Mouse (Mus musculus) liver, embryonic 18 days (tissue): Measurements from ENCODE around the gene Abca9. TPM values are rescaled to one million over a fixed set of nuclear protein-coding genes. Genes with fewer than 3 reads are reported as not detected.

Experiments used
- polyA plus RNA-seq: library from polyadenylated mRNA; depleted of rRNA; stranded (reverse); fragments of >200 nt; gene quantifications from 2 replicates; pipeline ENCODE4 v1.2.3, GENCODE M21; 2012; rRNA removed

The Abca9 gene
- 1.2 and 1.4 TPM in 2 replicates for polyA plus RNA-seq

DNA sequence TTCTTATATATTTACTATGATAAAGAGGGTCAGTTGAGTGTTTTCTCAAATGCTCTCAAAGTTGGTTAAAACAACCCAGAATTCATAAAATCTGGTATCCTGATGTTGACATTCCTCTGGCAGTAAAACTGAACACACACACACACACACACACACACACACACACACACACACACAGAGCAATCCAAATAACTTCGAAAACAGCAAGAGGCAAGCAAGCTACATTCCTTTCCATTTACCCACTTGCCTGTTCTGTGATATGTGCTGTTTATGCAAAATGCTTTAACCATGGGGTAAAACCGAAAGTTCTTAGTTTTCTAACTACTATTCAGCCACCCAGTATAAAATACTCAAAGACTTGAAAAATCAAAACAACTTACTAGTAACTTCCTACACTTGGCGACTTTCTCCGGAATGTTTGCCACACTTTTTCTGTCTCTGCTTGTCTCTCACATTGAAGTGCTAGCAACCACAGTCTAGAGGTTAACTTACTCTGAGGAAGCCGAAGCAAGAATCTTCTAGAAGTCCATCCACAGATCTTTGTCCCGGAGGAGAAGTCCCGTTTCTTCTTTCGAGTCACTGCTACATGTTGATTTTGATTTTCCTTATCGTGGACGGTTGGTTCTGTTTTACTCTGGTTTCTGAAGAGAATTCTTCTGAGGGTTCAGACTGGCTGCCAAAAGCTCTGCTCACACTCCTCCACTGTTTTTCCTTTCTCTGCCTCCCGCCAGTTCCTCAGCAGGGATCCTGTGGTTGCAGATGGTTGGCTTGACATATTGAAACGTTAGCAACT, at the start of gene Abca9:
Gene Abca9, minus strand, starts transcription at position 738 of the 793 bp plus-strand sequence.

DNA sequence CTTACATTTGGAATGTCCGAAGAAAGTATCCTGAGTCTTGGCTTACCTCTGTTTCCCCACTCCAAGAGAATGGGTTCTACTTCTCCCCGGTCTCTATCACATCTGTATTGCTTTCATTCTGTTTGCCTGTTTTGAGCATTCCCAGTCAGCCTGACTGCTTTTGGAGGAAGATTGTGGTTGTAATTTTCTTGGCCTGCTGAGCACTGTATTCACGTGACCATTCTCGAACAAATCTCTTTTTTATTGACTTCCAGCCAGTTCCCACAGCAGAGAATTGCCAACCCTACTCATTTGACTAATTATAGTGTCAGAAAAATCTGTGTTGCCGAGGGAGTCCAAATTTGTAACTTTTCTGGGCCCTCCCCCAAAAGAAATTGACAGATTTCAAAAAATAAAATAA, 72.1 kb downstream of the Abca9 start, which contains the start of gene Abca8a:
Gene Abca8a, minus strand, starts transcription at position 121 of the 400 bp plus-strand sequence.

Other genes starting within 250 kb of the Abca9 start
- gene Abca8b, start 172.4 kb downstream of the Abca9 start, polyA plus RNA-seq = 37.0 and 39.0 TPM in 2 replicates
- 35.6 and 40.4 TPM in 2 replicates for gene Abca8a, start 72.2 kb downstream of the Abca9 start, polyA plus RNA-seq
- 16.5 and 17.5 TPM in 2 replicates for gene Abca6, start 83.6 kb upstream of the Abca9 start, polyA plus RNA-seq
- 0.84 and 0.89 TPM in 2 replicates for gene Abca5, start 169.5 kb upstream of the Abca9 start, polyA plus RNA-seq
- gene Map2k6, start 230.9 kb upstream of the Abca9 start, polyA plus RNA-seq = 3.8 and 3.9 TPM in 2 replicates